Mouse (Mus musculus) cortical plate, adult 2 months (tissue): Measurements from ENCODE around the gene Fancf.

Experiments
- CTCF ChIP-seq: fragments of 200-500 bp; IDR thresholded peaks from 2 replicates; pipeline ENCODE4 v1.5.1; 2011; ENCODE audit warnings: mild to moderate bottlenecking, control low read depth, low read length; ENCODE audit not compliant: insufficient read depth; ENCODE audit errors: extremely low read depth
- POLR2A ChIP-seq: fragments of 200-500 bp; IDR thresholded peaks from 2 replicates; pipeline ENCODE4 v1.6.1; 2011; ENCODE audit warnings: mild to moderate bottlenecking, low read length, control low read depth; ENCODE audit not compliant: insufficient read depth; ENCODE audit errors: extremely low read depth

- TF ChIP-seq CTCF (no peak), POLR2A (no peak)
Observed at GRCm38 (mm10) chr7:51889601-51890000, 27.5 kb upstream of the Fancf start.
